Mouse (Mus musculus) CH12.LX (cell line): ENCODE results near the gene Sstr2. TPM values are rescaled to one million over a fixed set of nuclear protein-coding genes. Genes with fewer than 3 reads are reported as not detected.

Experiments used
- DNase-seq: peaks from one replicate; pipeline ENCODE4 v3.0.0-alpha.2; 2013; ENCODE audit errors: extremely low read depth
- H3K27ac ChIP-seq: 2 replicates; pipeline ENCODE4 v1.5.1; 2012; ENCODE audit warnings: low read depth, mild to moderate bottlenecking, control low read depth, moderate library complexity; ENCODE audit not compliant: insufficient read depth
- H3K27me3 ChIP-seq: replicated peaks from 2 replicates; pipeline ENCODE3; 2012; ENCODE audit warnings: inconsistent platforms
- H3K36me3 ChIP-seq, 2 experiments: replicated peaks in 1 of 2; 2 replicates each; pipeline versions ENCODE3 to v1.6.1; 2012; ENCODE audit warnings: inconsistent platforms in 1 of 2, low read length in 1 of 2, mild to moderate bottlenecking in 1 of 2, mixed read lengths in 1 of 2, moderate library complexity in 1 of 2; ENCODE audit not compliant: control insufficient read depth in 1 of 2, insufficient read depth in 1 of 2
- H3K4me1 ChIP-seq, 2 experiments: 2 replicates each; pipeline ENCODE4 v1.6.1; 2012; ENCODE audit warnings: inconsistent platforms in 1 of 2, moderate library complexity in 1 of 2; ENCODE audit not compliant: insufficient read depth in 2 of 2, control insufficient read depth in 1 of 2
- H3K4me2 ChIP-seq: 2 replicates; pipeline ENCODE4 v1.6.1; 2012; ENCODE audit warnings: low read depth, mild to moderate bottlenecking, control low read depth; ENCODE audit not compliant: poor library complexity, insufficient read depth, severe bottlenecking
- H3K4me3 ChIP-seq, 3 experiments: fragments of 150-350 bp in 1 of 3; sonication (generic) in 1 of 3; replicated peaks in 1 of 3; 2 replicates each; pipeline versions ENCODE3 to v1.5.1; 2011 to 2012; ENCODE audit warnings: low read depth in 2 of 3, low read length in 2 of 3, mild to moderate bottlenecking in 2 of 3, moderate library complexity in 2 of 3, control low read depth in 1 of 3, improper control_type of control experiment in 1 of 3, inconsistent platforms in 1 of 3, mixed read lengths in 1 of 3; ENCODE audit not compliant: poor library complexity in 1 of 3
- H3K79me2 ChIP-seq: replicated peaks from 2 replicates; pipeline ENCODE4 v1.6.1; 2012; ENCODE audit warnings: mild to moderate bottlenecking, moderate library complexity; ENCODE audit not compliant: control insufficient read depth, poor library complexity, insufficient read depth, severe bottlenecking; ENCODE audit errors: extremely low read depth
- H3K9ac ChIP-seq: 2 replicates; pipeline ENCODE4 v1.6.1; 2012; ENCODE audit warnings: low read depth, mild to moderate bottlenecking, control low read depth, moderate library complexity; ENCODE audit not compliant: insufficient read depth
- H3K9me3 ChIP-seq: replicated peaks from 2 replicates; pipeline ENCODE3; 2012; ENCODE audit warnings: low read length, inconsistent platforms, mixed read lengths
- CHD1 ChIP-seq: IDR thresholded peaks from 2 replicates; pipeline ENCODE4 v1.6.1; 2012; ENCODE audit warnings: low read depth, low read length, improper control_type of control experiment, inconsistent platforms
- CHD2 ChIP-seq: IDR thresholded peaks from 2 replicates; pipeline ENCODE4 v1.6.1; 2011; ENCODE audit warnings: low read length, improper control_type of control experiment
- ELF1 ChIP-seq: IDR thresholded peaks from 2 replicates; pipeline ENCODE4 v1.6.1; 2014; ENCODE audit warnings: low read depth, mild to moderate bottlenecking, inconsistent platforms, low read length, improper control_type of control experiment
- EP300 ChIP-seq: IDR thresholded peaks from 2 replicates; pipeline ENCODE4 v1.6.1; 2011; ENCODE audit warnings: low read length, improper control_type of control experiment
- ETS1 ChIP-seq: conservative IDR thresholded peaks from 2 replicates; pipeline ENCODE4 v1.6.1; 2012; ENCODE audit warnings: low read depth, mild to moderate bottlenecking, inconsistent platforms, low read length, improper control_type of control experiment, moderate library complexity
- HCFC1 ChIP-seq: IDR thresholded peaks from 2 replicates; pipeline ENCODE4 v1.6.1; 2012; ENCODE audit warnings: low read depth, mild to moderate bottlenecking, inconsistent platforms, low read length, improper control_type of control experiment
- JUN ChIP-seq: IDR thresholded peaks from 2 replicates; pipeline ENCODE4 v1.6.1; 2011; ENCODE audit warnings: low read depth, mild to moderate bottlenecking, low read length, improper control_type of control experiment, moderate library complexity; ENCODE audit not compliant: insufficient read depth
- KAT2A ChIP-seq: IDR thresholded peaks from 2 replicates; pipeline ENCODE4 v1.6.1; 2012; ENCODE audit warnings: low read length, improper control_type of control experiment, inconsistent platforms; ENCODE audit not compliant: insufficient replicate concordance
- MAFK ChIP-seq: IDR thresholded peaks from 2 replicates; pipeline ENCODE4 v1.6.1; 2011; ENCODE audit warnings: low read length, improper control_type of control experiment; ENCODE audit not compliant: insufficient replicate concordance
- MAX ChIP-seq: IDR thresholded peaks from 2 replicates; pipeline ENCODE4 v1.6.1; 2011; ENCODE audit warnings: low read length, improper control_type of control experiment
- MAZ ChIP-seq: IDR thresholded peaks from 2 replicates; pipeline ENCODE4 v1.6.1; 2012; ENCODE audit warnings: low read depth, mild to moderate bottlenecking, inconsistent platforms, low read length, improper control_type of control experiment, moderate library complexity
- MEF2A ChIP-seq: IDR thresholded peaks from 2 replicates; pipeline ENCODE4 v1.6.1; 2014; ENCODE audit warnings: low read depth, mild to moderate bottlenecking, inconsistent platforms, low read length, improper control_type of control experiment, borderline replicate concordance
- MXI1 ChIP-seq: IDR thresholded peaks from 2 replicates; pipeline ENCODE4 v1.6.1; 2011; ENCODE audit warnings: mild to moderate bottlenecking, low read depth, low read length, improper control_type of control experiment
- MYC ChIP-seq: IDR thresholded peaks from 2 replicates; pipeline ENCODE4 v1.6.1; 2011; ENCODE audit warnings: low read depth, mild to moderate bottlenecking, improper control_type of control experiment, low read length
- NELFE ChIP-seq: IDR thresholded peaks from 2 replicates; pipeline ENCODE4 v1.6.1; 2011; ENCODE audit warnings: low read depth, low read length, improper control_type of control experiment
- NRF1 ChIP-seq: IDR thresholded peaks from 2 replicates; pipeline ENCODE4 v1.6.1; 2014; ENCODE audit warnings: low read depth, mild to moderate bottlenecking, inconsistent platforms, low read length, improper control_type of control experiment, moderate library complexity
- POLR2A ChIP-seq: IDR thresholded peaks from 2 replicates; pipeline ENCODE4 v1.6.1; 2011; ENCODE audit warnings: low read depth, mild to moderate bottlenecking, improper control_type of control experiment, low read length
- RAD21 ChIP-seq: IDR thresholded peaks from 2 replicates; pipeline ENCODE4 v1.6.1; 2011; ENCODE audit warnings: low read depth, mild to moderate bottlenecking, low read length, improper control_type of control experiment, moderate library complexity
- SIN3A ChIP-seq: IDR thresholded peaks from 2 replicates; pipeline ENCODE4 v1.6.1; 2012; ENCODE audit warnings: low read length, improper control_type of control experiment, inconsistent platforms
- TBP ChIP-seq: conservative IDR thresholded peaks from 2 replicates; pipeline ENCODE4 v1.6.1; 2011; ENCODE audit warnings: low read depth, low read length, improper control_type of control experiment
- TCF12 ChIP-seq: IDR thresholded peaks from 2 replicates; pipeline ENCODE4 v1.6.1; 2014; ENCODE audit warnings: low read depth, mild to moderate bottlenecking, inconsistent platforms, low read length, improper control_type of control experiment
- USF1 ChIP-seq: IDR thresholded peaks from 2 replicates; pipeline ENCODE4 v1.6.1; 2014; ENCODE audit warnings: low read depth, mild to moderate bottlenecking, inconsistent platforms, low read length, improper control_type of control experiment
- USF2 ChIP-seq: conservative IDR thresholded peaks from 2 replicates; pipeline ENCODE4 v1.6.1; 2011; ENCODE audit warnings: low read depth, low read length, improper control_type of control experiment
- ZMIZ1 ChIP-seq: IDR thresholded peaks from 2 replicates; pipeline ENCODE4 v1.6.1; 2012; ENCODE audit warnings: low read depth, mild to moderate bottlenecking, inconsistent platforms, low read length, improper control_type of control experiment
- ZNF384 ChIP-seq: IDR thresholded peaks from 2 replicates; pipeline ENCODE4 v1.6.1; 2012; ENCODE audit warnings: low read depth, low read length, improper control_type of control experiment, inconsistent platforms
- dilution Hi-C: fragments of 300-500 bp; cut with MboI; formaldehyde crosslinking; loops from 2 replicates; pipeline ENCODE4 v1.14.3; 2020; ENCODE audit warnings: low sequenced_read_pairs; ENCODE audit not compliant: extremely low pct_unique_long_range_greater_than_20kb, extremely low pct_ligation_motif_present
- in situ Hi-C: fragments of 300-500 bp; cut with MboI; formaldehyde crosslinking; loops from 3 replicates; pipeline ENCODE4 v1.14.3; 2019; ENCODE audit warnings: low sequenced_read_pairs, low pct_ligation_motif_present, low pct_unique_long_range_greater_than_20kb, mixed read lengths
- polyA plus RNA-seq: library from polyadenylated mRNA; unstranded; fragments of >175 nt; gene quantifications from 2 replicates; pipeline ENCODE4 v1.2.1, GENCODE M21; 2012; ENCODE audit warnings: low read depth; ENCODE audit not compliant: insufficient read length
- total RNA-seq, 2 experiments: library from RNA; depleted of rRNA; stranded (reverse); fragments of 300-350 nt in 1 of 2; fragments of >200 nt in 1 of 2; gene quantifications; 2 replicates each; pipeline ENCODE4 v1.2.3; 2012 to 2014

Sstr2 gene
- total and polyA plus RNA-seq, 3 experiments: not detected

DNA sequence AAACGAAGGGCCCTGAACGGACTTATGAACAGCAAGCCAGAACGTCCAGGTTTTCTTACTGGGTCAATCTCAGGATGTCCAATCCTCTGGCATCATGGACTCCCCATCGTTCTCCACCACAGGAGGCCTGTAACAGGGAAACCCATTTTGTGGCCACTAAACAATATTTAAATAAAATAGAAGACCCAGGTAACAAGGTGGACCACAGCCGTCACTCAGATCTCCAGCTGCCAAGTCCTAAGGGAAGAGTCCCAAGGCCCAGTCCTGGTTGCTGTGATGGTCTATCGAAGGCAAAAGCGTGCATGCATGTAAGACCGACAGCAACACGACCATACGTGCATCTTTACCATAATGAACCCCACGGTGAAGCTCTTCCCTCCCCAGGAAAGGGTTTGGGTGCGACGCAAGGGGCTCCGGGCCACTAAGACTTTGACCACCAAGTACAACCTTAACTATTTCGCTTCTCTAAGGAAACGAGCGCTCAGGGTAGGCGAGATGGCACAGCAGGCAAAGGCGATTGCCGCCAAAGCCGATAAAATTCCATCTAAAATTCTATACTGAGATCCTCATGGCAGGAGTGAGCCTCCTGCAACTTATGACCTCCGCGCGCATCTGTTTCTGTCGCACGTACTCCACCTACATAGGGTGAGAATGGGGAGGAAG lies 29.7 kb downstream of the Sstr2 start, which contains the start of gene Cog1:
TSS of gene Cog1 (plus strand) at position 480 of the 663 bp plus-strand sequence.
- in situ Hi-C loops (no loop called here), dilution Hi-C loops (no loop called here)
- Histone ChIP-seq H3K79me2 (no peaks in the 10 kb centered on the region), H3K9me3 (peaks cover 4% of the 10 kb centered on the region), H3K27ac (peak within 1 kb of the TSS; percentile 73), H3K4me3 (peak within 1 kb of the TSS; percentile 76 to 97 (median 95)), H3K4me1 (peaks cover 9 to 28% of the 10 kb centered on the region in 2 experiments; a peak in 3 of 4 replicates), H3K9ac (peak within 1 kb of the TSS; percentile 95), H3K4me2 (peak within 1 kb of the TSS; percentile 94), H3K27me3 (peaks cover 2% of the 10 kb centered on the region), H3K36me3 (peaks cover 24 to 27% of the 10 kb centered on the region in 2 experiments)
- no peak for DNase-seq
- TF ChIP-seq TBP (no peak), MYC (0 out of 2 replicates have a peak, but pooled peaks have one; percentile 2), SIN3A (0 out of 2 replicates have a peak, but pooled peaks have one; percentile 23)

DNA sequence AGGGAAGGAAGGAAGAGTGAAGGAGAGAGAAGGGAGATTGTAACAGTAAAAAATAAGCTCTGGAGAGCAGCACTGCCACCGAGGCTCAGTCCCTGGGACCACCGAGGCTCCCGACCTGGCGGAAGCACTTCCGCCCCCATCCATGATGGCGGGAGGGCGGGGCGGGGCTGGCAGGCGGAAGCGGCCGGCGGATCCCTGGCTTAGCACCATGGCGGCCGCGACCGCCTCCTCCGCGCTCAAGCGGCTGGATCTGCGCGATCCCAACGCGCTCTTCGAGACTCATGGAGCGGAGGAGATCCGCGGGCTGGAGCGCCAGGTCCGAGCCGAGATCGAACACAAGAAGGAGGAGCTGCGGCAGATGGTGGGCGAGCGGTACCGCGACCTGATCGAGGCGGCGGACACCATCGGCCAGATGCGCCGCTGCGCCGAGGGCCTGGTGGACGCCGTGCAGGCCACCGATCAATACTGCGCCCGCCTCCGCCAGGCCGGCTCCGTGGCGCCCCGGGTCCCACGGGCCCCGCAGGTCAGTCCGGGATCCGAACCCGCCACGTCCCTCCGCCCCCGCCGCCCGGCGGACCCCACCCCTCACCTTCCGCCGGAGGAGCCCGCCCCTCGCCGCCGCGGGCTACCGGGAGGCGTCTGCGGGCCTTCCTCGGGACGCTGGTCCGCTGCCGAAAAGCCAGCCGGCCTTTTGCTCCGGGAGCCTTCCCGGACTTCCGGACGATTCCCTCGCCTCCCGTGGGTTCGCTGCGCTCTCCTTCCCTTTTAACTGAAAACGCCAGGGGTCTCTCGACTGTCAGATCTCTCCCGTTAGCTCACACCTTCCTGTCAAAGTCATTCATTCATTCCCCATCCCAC lies 30.4 kb downstream of the Sstr2 start, which contains the start of gene Slc39a11:
TSS of gene Slc39a11 (minus strand) at position 727 of the 858 bp plus-strand sequence.
- Histone ChIP-seq H3K79me2 (no peaks in the 10 kb centered on the region), H3K4me2 (peak within 1 kb of the TSS; percentile 94), H3K27me3 (peaks cover 2% of the 10 kb centered on the region), H3K4me3 (peak within 1 kb of the TSS; percentile 76 to 97 (median 95)), H3K27ac (peak within 1 kb of the TSS; percentile 73), H3K9ac (peak within 1 kb of the TSS; percentile 95), H3K4me1 (peaks cover 9 to 28% of the 10 kb centered on the region in 2 experiments; a peak in 3 of 4 replicates), H3K9me3 (peaks cover 4% of the 10 kb centered on the region), H3K36me3 (peaks cover 30 to 35% of the 10 kb centered on the region in 2 experiments)
- in situ Hi-C loops: no loop called here
- dilution Hi-C loops: no loop called here
- peak; percentile 79 for DNase-seq
- no peak for TF ChIP-seq MEF2A
- TF ChIP-seq TBP: 0 out of 2 replicates have a peak, but pooled peaks have one; percentile 42
- peak; percentile 86 for TF ChIP-seq POLR2A
- no peak for TF ChIP-seq JUN
- TF ChIP-seq MAX: no peak
- peak; percentile 20; the same call in 1 of the 2 replicates for TF ChIP-seq ETS1
- no peak for TF ChIP-seq ZNF384
- TF ChIP-seq ZMIZ1: peak; percentile 43; the same call in 1 of the 2 replicates
- TF ChIP-seq USF2: no peak
- TF ChIP-seq TCF12: peak; percentile 72
- TF ChIP-seq HCFC1: peak; percentile 83
- peak; percentile 64 for TF ChIP-seq MXI1
- no peak for TF ChIP-seq MAFK
- no peak for TF ChIP-seq CHD1
- TF ChIP-seq MAZ: 0 out of 2 replicates have a peak, but pooled peaks have one; percentile 31
- peak; percentile 73; the same call in 1 of the 2 replicates for TF ChIP-seq SIN3A
- TF ChIP-seq USF1: no peak
- TF ChIP-seq ELF1: peak; percentile 96
- TF ChIP-seq KAT2A: peak; percentile 44; the same call in 1 of the 2 replicates
- no peak for TF ChIP-seq RAD21
- peak; percentile 15; the same call in 1 of the 2 replicates for TF ChIP-seq CHD2
- no peak for TF ChIP-seq EP300
- peak; percentile 45; the same call in 1 of the 2 replicates for TF ChIP-seq NRF1
- peak; percentile 74 for TF ChIP-seq NELFE
